In genomic region chr4:134222793-134223600, GRCm38 (mm10) we compare ENCODE assay signal across 19 mouse cellular contexts. TPM values are rescaled to one million over a fixed set of nuclear protein-coding genes. Genes with fewer than 3 reads are reported as not detected.
DNase-seq lines count a peak whose midpoint lies in the region; ATAC-seq and TF ChIP-seq lines count a peak whose summit lies in the region.
"Had no signal": no experiment of that assay in that cellular context is flagged by ENCODE, and none has a peak within 500 bp of the region (broad histone marks: within the 10 kb centered on the region; RNA-seq: fewer than 3 reads in every experiment).

No protein-coding gene starts in this region.

- H3K4me3 ChIP-seq in embryonic facial prominence, embryonic 13.5 days: no peak overlapping the region
- H3K4me3 ChIP-seq in embryonic facial prominence, embryonic 10.5 days: no peak overlapping the region
- no peak overlapping the region for H3K4me3 ChIP-seq in small intestine, adult 2 months (ENCODE audit: low read depth, low read length)
- no peak overlapping the region for H3K4me3 ChIP-seq in hindbrain, embryonic 11.5 days (ENCODE audit: low read depth, low read length)
- no peak overlapping the region for H3K4me3 ChIP-seq in midbrain, embryonic 14.5 days (replicated peaks; ENCODE audit: low read depth, low read length)
- H3K4me3 ChIP-seq: forebrain, embryonic 12.5 days; hindbrain, embryonic 13.5 days; neural tube, embryonic 13.5 days had no signal

- TF ChIP-seq CTCF in small intestine, adult 2 months (IDR thresholded peaks at IDR 0.05; ENCODE audit: extremely low read depth, insufficient read length, insufficient replicate concordance, low read depth, low read length): no peak

- no peaks in the 10 kb centered on the region for H3K9me3 ChIP-seq in embryonic facial prominence, embryonic 13.5 days
- H3K9me3 ChIP-seq in embryonic facial prominence, embryonic 10.5 days: no peaks in the 10 kb centered on the region
- H3K9me3 ChIP-seq in hindbrain, embryonic 11.5 days (ENCODE audit: control insufficient read depth, low read length): no peaks in the 10 kb centered on the region
- H3K9me3 ChIP-seq in midbrain, embryonic 14.5 days (ENCODE audit: control insufficient read depth, low read length): no peaks in the 10 kb centered on the region
- H3K9me3 ChIP-seq: forebrain, embryonic 12.5 days; hindbrain, embryonic 13.5 days; neural tube, embryonic 13.5 days had no signal

- H3K9ac ChIP-seq in embryonic facial prominence, embryonic 13.5 days: 0 out of 2 replicates have a peak overlapping the region, but pooled peaks have one; percentile 16
- H3K9ac ChIP-seq in hindbrain, embryonic 11.5 days (ENCODE audit: low read depth, low read length): no peak overlapping the region
- no peak overlapping the region for H3K9ac ChIP-seq in midbrain, embryonic 14.5 days (replicated peaks; ENCODE audit: low read length)
- H3K9ac ChIP-seq: forebrain, embryonic 12.5 days; hindbrain, embryonic 13.5 days; neural tube, embryonic 13.5 days had no signal

- no peak for DNase-seq in embryonic facial prominence, embryonic 10.5 days (ENCODE audit: low spot score)
- DNase-seq in kidney, adult 18-20 months: peak; percentile 56
- peak; percentile 45 for DNase-seq in kidney, postnatal 10 days
- no peak for DNase-seq in natural killer cell, adult 2 months (ENCODE audit: low spot score in 2 of 2)
- DNase-seq in hindbrain, embryonic 11.5 days (ENCODE audit: low spot score): no peak
- DNase-seq in midbrain, embryonic 14.5 days: no peak
- DNase-seq: adrenal gland, postnatal 10 days; cerebellum, adult 9-11 months; gastrocnemius, postnatal 14 days; lung, postnatal 14 days; right cerebral cortex, postnatal 14 days had no signal

- no peak for ATAC-seq in embryonic facial prominence, embryonic 13.5 days (ENCODE audit: insufficient number of reproducible peaks, insufficient read depth, low FRiP score, low TSS enrichment, low read depth)
- no peak for ATAC-seq in hindbrain, embryonic 11.5 days (ENCODE audit: low FRiP score)
- ATAC-seq in midbrain, embryonic 14.5 days (ENCODE audit: low FRiP score, low TSS enrichment): no peak

- H3K4me2 ChIP-seq in embryonic facial prominence, embryonic 13.5 days: no peak overlapping the region
- H3K4me2 ChIP-seq in hindbrain, embryonic 11.5 days (replicated peaks; ENCODE audit: low read depth, low read length): no peak overlapping the region
- H3K4me2 ChIP-seq in midbrain, embryonic 14.5 days (ENCODE audit: low read length): no peak overlapping the region
- H3K4me2 ChIP-seq: forebrain, embryonic 12.5 days; hindbrain, embryonic 13.5 days; neural tube, embryonic 13.5 days had no signal

- H3K27me3 ChIP-seq in embryonic facial prominence, embryonic 13.5 days: no peaks in the 10 kb centered on the region
- H3K27me3 ChIP-seq in embryonic facial prominence, embryonic 10.5 days (replicated peaks; ENCODE audit: low read depth, poor library complexity, severe bottlenecking): no peaks in the 10 kb centered on the region
- no peaks in the 10 kb centered on the region for H3K27me3 ChIP-seq in small intestine, adult 2 months (ENCODE audit: control insufficient read depth, insufficient read depth, low read length)
- no peaks in the 10 kb centered on the region for H3K27me3 ChIP-seq in hindbrain, embryonic 11.5 days (ENCODE audit: control insufficient read depth, insufficient read depth, low read length)
- H3K27me3 ChIP-seq in midbrain, embryonic 14.5 days (ENCODE audit: control insufficient read depth, insufficient read depth, low read length): no peaks in the 10 kb centered on the region
- H3K27me3 ChIP-seq: hindbrain, embryonic 13.5 days; neural tube, embryonic 13.5 days had no signal

- no peaks in the 10 kb centered on the region for H3K4me1 ChIP-seq in embryonic facial prominence, embryonic 13.5 days
- H3K4me1 ChIP-seq in embryonic facial prominence, embryonic 10.5 days: peaks cover 6% of the 10 kb centered on the region
- H3K4me1 ChIP-seq in small intestine, adult 2 months (ENCODE audit: control insufficient read depth, insufficient read depth, insufficient read length, low read length): peaks cover 4% of the 10 kb centered on the region; the same call in 1 of the 2 replicates
- H3K4me1 ChIP-seq in hindbrain, embryonic 11.5 days (replicated peaks; ENCODE audit: control insufficient read depth, insufficient read depth, low read length): no peaks in the 10 kb centered on the region
- H3K4me1 ChIP-seq in midbrain, embryonic 14.5 days (ENCODE audit: control insufficient read depth, insufficient read depth, low read length): no peaks in the 10 kb centered on the region
- H3K4me1 ChIP-seq: forebrain, embryonic 12.5 days; hindbrain, embryonic 13.5 days; neural tube, embryonic 13.5 days had no signal

- WGBS in embryonic facial prominence, embryonic 13.5 days: 66% methylated on average over 11 of the region's 11 CpGs
- WGBS in embryonic facial prominence, embryonic 10.5 days: 71% methylated on average over 11 of the region's 11 CpGs
- WGBS in small intestine, adult 2 months: 28% methylated on average over 11 of the region's 11 CpGs
- WGBS in hindbrain, embryonic 11.5 days: 66% methylated on average over 11 of the region's 11 CpGs
- WGBS in midbrain, embryonic 14.5 days: 65% methylated on average over 11 of the region's 11 CpGs

- no peak for TF ChIP-seq POLR2A in small intestine, adult 2 months (IDR thresholded peaks at IDR 0.05; ENCODE audit: low read depth, low read length)

- no peak overlapping the region for H3K27ac ChIP-seq in embryonic facial prominence, embryonic 13.5 days
- H3K27ac ChIP-seq in embryonic facial prominence, embryonic 10.5 days (replicated peaks): no peak overlapping the region
- H3K27ac ChIP-seq in small intestine, adult 2 months (ENCODE audit: insufficient read depth, low read depth, low read length): peak overlapping the region; percentile 54
- H3K27ac ChIP-seq in hindbrain, embryonic 11.5 days (ENCODE audit: low read depth, low read length): no peak overlapping the region
- no peak overlapping the region for H3K27ac ChIP-seq in midbrain, embryonic 14.5 days (replicated peaks; ENCODE audit: low read depth, low read length)
- H3K27ac ChIP-seq: forebrain, embryonic 12.5 days; hindbrain, embryonic 13.5 days; neural tube, embryonic 13.5 days had no signal

- H3K36me3 ChIP-seq in embryonic facial prominence, embryonic 13.5 days: no peaks in the 10 kb centered on the region
- H3K36me3 ChIP-seq in embryonic facial prominence, embryonic 10.5 days (replicated peaks): no peaks in the 10 kb centered on the region
- H3K36me3 ChIP-seq in small intestine, adult 2 months (ENCODE audit: control insufficient read depth, insufficient read depth, low read length): peaks cover 5% of the 10 kb centered on the region
- H3K36me3 ChIP-seq in hindbrain, embryonic 11.5 days (ENCODE audit: control insufficient read depth, insufficient read depth, low read length): no peaks in the 10 kb centered on the region
- H3K36me3 ChIP-seq in midbrain, embryonic 14.5 days (ENCODE audit: control insufficient read depth, insufficient read depth, low read length): no peaks in the 10 kb centered on the region
- H3K36me3 ChIP-seq: forebrain, embryonic 12.5 days; hindbrain, embryonic 13.5 days; neural tube, embryonic 13.5 days had no signal

RNA-seq across cellular contexts. Expression of gene Catsper4, which starts 4.2 kb away (rescaled TPM):
- polyA plus RNA-seq in embryonic facial prominence, embryonic 13.5 days (2015; fragmentation: Nextera tagmentation; extraction: Ambion mirVana): 0.18 TPM in 1 of 2 replicates, not detected in the other
- not detected in 2 replicates for polyA plus RNA-seq in embryonic facial prominence, embryonic 10.5 days (2016; fragmentation: Nextera tagmentation; extraction: Ambion mirVana)
- 0.52 and 1.4 TPM in 2 replicates for polyA plus RNA-seq in small intestine, adult 2 months (2012; rRNA removed)
- not detected in 2 replicates for polyA plus RNA-seq in hindbrain, embryonic 11.5 days (2014; fragmentation: Nextera tagmentation; extraction: Ambion mirVana)
- polyA plus RNA-seq in midbrain, embryonic 14.5 days (2014; fragmentation: Nextera tagmentation; extraction: Ambion mirVana): not detected in 2 replicates
- polyA plus RNA-seq: forebrain, embryonic 12.5 days; heart, postnatal 0 days; hindbrain, embryonic 13.5 days; liver, embryonic 16.5 days; neural tube, embryonic 13.5 days had no signal

RNA-seq across cellular contexts. Expression of gene Cnksr1, which starts 15.2 kb away (rescaled TPM):
- 2.9 and 3.9 TPM in 2 replicates for polyA plus RNA-seq in embryonic facial prominence, embryonic 13.5 days (2015; fragmentation: Nextera tagmentation; extraction: Ambion mirVana)
- polyA plus RNA-seq in embryonic facial prominence, embryonic 10.5 days (2016; fragmentation: Nextera tagmentation; extraction: Ambion mirVana): 2.6 and 3.4 TPM in 2 replicates
- polyA plus RNA-seq in small intestine, adult 2 months (2012; rRNA removed): 16.3 and 42.5 TPM in 2 replicates
- polyA plus RNA-seq in hindbrain, embryonic 11.5 days (2014; fragmentation: Nextera tagmentation; extraction: Ambion mirVana): 0.14 and 0.28 TPM in 2 replicates
- 0.20 TPM in 1 of 2 replicates, not detected in the other for polyA plus RNA-seq in midbrain, embryonic 14.5 days (2014; fragmentation: Nextera tagmentation; extraction: Ambion mirVana)
- polyA plus RNA-seq: neural tube, embryonic 13.5 days had no signal

RNA-seq across cellular contexts. Expression of gene Gm7534, which starts 20.2 kb away (rescaled TPM):
- not detected in 2 replicates for polyA plus RNA-seq in embryonic facial prominence, embryonic 13.5 days (2015; fragmentation: Nextera tagmentation; extraction: Ambion mirVana)
- polyA plus RNA-seq in embryonic facial prominence, embryonic 10.5 days (2016; fragmentation: Nextera tagmentation; extraction: Ambion mirVana): 0.06 and 0.07 TPM in 2 replicates
- not detected in 2 replicates for polyA plus RNA-seq in small intestine, adult 2 months (2012; rRNA removed)
- polyA plus RNA-seq in hindbrain, embryonic 11.5 days (2014; fragmentation: Nextera tagmentation; extraction: Ambion mirVana): 0.06 TPM in 1 of 2 replicates, not detected in the other
- polyA plus RNA-seq in midbrain, embryonic 14.5 days (2014; fragmentation: Nextera tagmentation; extraction: Ambion mirVana): not detected in 2 replicates
- polyA plus RNA-seq: forebrain, embryonic 12.5 days; frontal cortex, adult 2 months; heart, postnatal 0 days; hindbrain, embryonic 13.5 days; liver, embryonic 16.5 days; neural tube, embryonic 13.5 days had no signal

RNA-seq across cellular contexts. Expression of gene E130218I03Rik, which starts 20.5 kb away (rescaled TPM):
- 0.72 TPM in 1 of 2 replicates, not detected in the other for polyA plus RNA-seq in embryonic facial prominence, embryonic 13.5 days (2015; fragmentation: Nextera tagmentation; extraction: Ambion mirVana)
- polyA plus RNA-seq in embryonic facial prominence, embryonic 10.5 days (2016; fragmentation: Nextera tagmentation; extraction: Ambion mirVana): 0.32 and 1.1 TPM in 2 replicates
- polyA plus RNA-seq in small intestine, adult 2 months (2012; rRNA removed): not detected in 2 replicates
- 0.20 and 0.32 TPM in 2 replicates for polyA plus RNA-seq in hindbrain, embryonic 11.5 days (2014; fragmentation: Nextera tagmentation; extraction: Ambion mirVana)
- polyA plus RNA-seq in midbrain, embryonic 14.5 days (2014; fragmentation: Nextera tagmentation; extraction: Ambion mirVana): 0.30 and 0.43 TPM in 2 replicates
- polyA plus RNA-seq: frontal cortex, adult 2 months had no signal

RNA-seq across cellular contexts. Expression of gene Zfp593, which starts 22.4 kb away (rescaled TPM):
- polyA plus RNA-seq in embryonic facial prominence, embryonic 13.5 days (2015; fragmentation: Nextera tagmentation; extraction: Ambion mirVana): 18.8 and 19.7 TPM in 2 replicates
- 21.0 and 21.8 TPM in 2 replicates for polyA plus RNA-seq in embryonic facial prominence, embryonic 10.5 days (2016; fragmentation: Nextera tagmentation; extraction: Ambion mirVana)
- polyA plus RNA-seq in small intestine, adult 2 months (2012; rRNA removed): 6.4 and 7.2 TPM in 2 replicates
- 18.3 and 20.4 TPM in 2 replicates for polyA plus RNA-seq in hindbrain, embryonic 11.5 days (2014; fragmentation: Nextera tagmentation; extraction: Ambion mirVana)
- 13.1 and 14.2 TPM in 2 replicates for polyA plus RNA-seq in midbrain, embryonic 14.5 days (2014; fragmentation: Nextera tagmentation; extraction: Ambion mirVana)

Comparison
In these comparisons a context has a peak if more than half of its experiments do, and no peak if none do; other contexts are left out.
1. DNase-seq: peak in kidney, adult 18-20 months (single experiment) and kidney, postnatal 10 days (single experiment); none in embryonic facial prominence, embryonic 10.5 days (single experiment), natural killer cell, adult 2 months (0 of 2), hindbrain, embryonic 11.5 days (single experiment) and midbrain, embryonic 14.5 days (single experiment).